Mouse (Mus musculus): ENCODE results near the gene Srebf1. TPM values are rescaled to one million over a fixed set of nuclear protein-coding genes. Genes with fewer than 3 reads are reported as not detected.

Srebf1 gene
- total and polyA plus RNA-seq, 3 experiments: 69.8 to 126 (median 120) TPM

- Histone ChIP-seq H3K4me1 (ENCODE audit: control insufficient read depth in 1 of 2, insufficient read depth in 2 of 2) (peaks cover 31 to 82% of the 10 kb centered on the region in 2 experiments), H3K9ac (ENCODE audit: insufficient read depth, low read depth) (no peak overlapping the region), H3K4me3 (replicated peaks in 1 of 3; ENCODE audit: low read depth in 2 of 3, low read length in 2 of 3, poor library complexity in 1 of 3) (no peak overlapping the region), H3K27me3 (replicated peaks) (no peaks in the 10 kb centered on the region), H3K36me3 (replicated peaks in 1 of 2; ENCODE audit: control insufficient read depth in 1 of 2, insufficient read depth in 1 of 2, low read length in 1 of 2) (peaks cover 11 to 65% of the 10 kb centered on the region in 2 experiments), H3K4me2 (ENCODE audit: insufficient read depth, low read depth, poor library complexity, severe bottlenecking) (no peak overlapping the region), H3K27ac (ENCODE audit: insufficient read depth, low read depth) (no peak overlapping the region), H3K9me3 (replicated peaks; ENCODE audit: low read length) (no peaks in the 10 kb centered on the region), H3K79me2 (replicated peaks; ENCODE audit: control insufficient read depth, extremely low read depth, insufficient read depth, poor library complexity, severe bottlenecking) (peaks cover 52% of the 10 kb centered on the region)
- dilution Hi-C loops (cut with MboI; ENCODE audit: extremely low pct_ligation_motif_present, extremely low pct_unique_long_range_greater_than_20kb, low sequenced_read_pairs) (no loop called here), in situ Hi-C loops (cut with MboI; ENCODE audit: low pct_ligation_motif_present, low pct_unique_long_range_greater_than_20kb, low sequenced_read_pairs) (no loop called here)
- TF ChIP-seq ETS1 (conservative IDR thresholded peaks at IDR 0.05; ENCODE audit: low read depth, low read length): no peak
- TF ChIP-seq CHD2 (IDR thresholded peaks at IDR 0.05; ENCODE audit: low read length): no peak
- TF ChIP-seq UBTF (IDR thresholded peaks at IDR 0.05; ENCODE audit: low read depth, low read length): no peak
- TF ChIP-seq NELFE (IDR thresholded peaks at IDR 0.05; ENCODE audit: low read depth, low read length): no peak
- TF ChIP-seq BHLHE40 (IDR thresholded peaks at IDR 0.05; ENCODE audit: low read depth, low read length): no peak
- TF ChIP-seq MAFK (IDR thresholded peaks at IDR 0.05; ENCODE audit: insufficient replicate concordance, low read length): no peak
- no peak for TF ChIP-seq SIN3A (IDR thresholded peaks at IDR 0.05; ENCODE audit: low read length)
- no peak for TF ChIP-seq GABPA (IDR thresholded peaks at IDR 0.05; ENCODE audit: insufficient replicate concordance, low read depth, low read length)
- TF ChIP-seq POLR2AphosphoS2 (IDR thresholded peaks at IDR 0.05; ENCODE audit: low read depth, low read length): no peak
- TF ChIP-seq NRF1 (IDR thresholded peaks at IDR 0.05; ENCODE audit: low read depth, low read length): no peak
- no peak for TF ChIP-seq MAX (IDR thresholded peaks at IDR 0.05; ENCODE audit: low read length)
- DNase-seq (ENCODE audit: extremely low read depth): no peak
Measured at GRCm38 (mm10) chr11:60211761-60212160, 10.6 kb downstream of the Srebf1 start.

- H3K4me2 ChIP-seq (ENCODE audit: insufficient read depth, low read depth, poor library complexity, severe bottlenecking): peak overlapping the region; percentile 70
- dilution Hi-C loops (cut with MboI; ENCODE audit: extremely low pct_ligation_motif_present, extremely low pct_unique_long_range_greater_than_20kb, low sequenced_read_pairs): no loop called here
- in situ Hi-C loops (cut with MboI; ENCODE audit: low pct_ligation_motif_present, low pct_unique_long_range_greater_than_20kb, low sequenced_read_pairs): no loop called here
- peaks cover 53% of the 10 kb centered on the region for H3K79me2 ChIP-seq (replicated peaks; ENCODE audit: control insufficient read depth, extremely low read depth, insufficient read depth, poor library complexity, severe bottlenecking)
- peak; percentile 26; the same call in 1 of the 2 replicates for TF ChIP-seq MXI1 (IDR thresholded peaks at IDR 0.05; ENCODE audit: low read depth, low read length)
- no peak for TF ChIP-seq MYC (IDR thresholded peaks at IDR 0.05; ENCODE audit: low read depth, low read length)
- peaks cover 17 to 65% of the 10 kb centered on the region in 2 experiments for H3K36me3 ChIP-seq (replicated peaks in 1 of 2; ENCODE audit: control insufficient read depth in 1 of 2, insufficient read depth in 1 of 2, low read length in 1 of 2)
- peak overlapping the region; percentile 11; the same call in 1 of the 2 replicates for H3K27ac ChIP-seq (ENCODE audit: insufficient read depth, low read depth)
- H3K9ac ChIP-seq (ENCODE audit: insufficient read depth, low read depth): peak overlapping the region; percentile 75
- DNase-seq (ENCODE audit: extremely low read depth): no peak
- H3K4me1 ChIP-seq (ENCODE audit: control insufficient read depth in 1 of 2, insufficient read depth in 2 of 2): peaks cover 31 to 76% of the 10 kb centered on the region in 2 experiments
- H3K4me3 ChIP-seq (replicated peaks in 1 of 3; ENCODE audit: low read depth in 2 of 3, low read length in 2 of 3, poor library complexity in 1 of 3): peak overlapping the region in 1 of 3 experiments; percentile 1
- H3K27me3 ChIP-seq (replicated peaks): no peaks in the 10 kb centered on the region
- H3K9me3 ChIP-seq (replicated peaks; ENCODE audit: low read length): no peaks in the 10 kb centered on the region
Measured at GRCm38 (mm10) chr11:60211152-60211551, 11.2 kb downstream of the Srebf1 start.

- peak overlapping the region; percentile 57 for H3K27ac ChIP-seq (ENCODE audit: insufficient read depth, low read depth)
- peak overlapping the region; percentile 87 for H3K9ac ChIP-seq (ENCODE audit: insufficient read depth, low read depth)
- peaks cover 28 to 68% of the 10 kb centered on the region in 2 experiments for H3K4me1 ChIP-seq (ENCODE audit: control insufficient read depth in 1 of 2, insufficient read depth in 2 of 2)
- peaks cover 45% of the 10 kb centered on the region for H3K79me2 ChIP-seq (replicated peaks; ENCODE audit: control insufficient read depth, extremely low read depth, insufficient read depth, poor library complexity, severe bottlenecking)
- no peaks in the 10 kb centered on the region for H3K27me3 ChIP-seq (replicated peaks)
- peak overlapping the region; percentile 89 for H3K4me2 ChIP-seq (ENCODE audit: insufficient read depth, low read depth, poor library complexity, severe bottlenecking)
- peak overlapping the region; percentile 56 to 80 (median 62) for H3K4me3 ChIP-seq (replicated peaks in 1 of 3; ENCODE audit: low read depth in 2 of 3, low read length in 2 of 3, poor library complexity in 1 of 3)
- in situ Hi-C loops (cut with MboI; ENCODE audit: low pct_ligation_motif_present, low pct_unique_long_range_greater_than_20kb, low sequenced_read_pairs) (no loop called here), dilution Hi-C loops (cut with MboI; ENCODE audit: extremely low pct_ligation_motif_present, extremely low pct_unique_long_range_greater_than_20kb, low sequenced_read_pairs) (no loop called here)
- DNase-seq (ENCODE audit: extremely low read depth): peak; percentile 98
- H3K9me3 ChIP-seq (replicated peaks; ENCODE audit: low read length): no peaks in the 10 kb centered on the region
- H3K36me3 ChIP-seq (replicated peaks in 1 of 2; ENCODE audit: control insufficient read depth in 1 of 2, insufficient read depth in 1 of 2, low read length in 1 of 2): peaks cover 23 to 65% of the 10 kb centered on the region in 2 experiments
- TF ChIP-seq NELFE (IDR thresholded peaks at IDR 0.05; ENCODE audit: low read depth, low read length): peak; percentile 65
- no peak for TF ChIP-seq ZC3H11A (IDR thresholded peaks at IDR 0.05; ENCODE audit: low read depth, low read length)
- TF ChIP-seq MAX (IDR thresholded peaks at IDR 0.05; ENCODE audit: low read length): peak; percentile 84
- TF ChIP-seq KAT2A (IDR thresholded peaks at IDR 0.05; ENCODE audit: insufficient replicate concordance, low read length): 0 out of 2 replicates have a peak, but pooled peaks have one; percentile 63
- no peak for TF ChIP-seq ZNF384 (IDR thresholded peaks at IDR 0.05; ENCODE audit: low read depth, low read length)
- no peak for TF ChIP-seq JUND (conservative IDR thresholded peaks at IDR 0.05; ENCODE audit: low read depth, low read length)
- peak; percentile 76; the same call in 1 of the 2 replicates for TF ChIP-seq E2F4 (IDR thresholded peaks at IDR 0.05; ENCODE audit: insufficient replicate concordance, low read depth, low read length)
- TF ChIP-seq PAX5 (IDR thresholded peaks at IDR 0.05; ENCODE audit: low read length): no peak
- TF ChIP-seq ZKSCAN1 (IDR thresholded peaks at IDR 0.05; ENCODE audit: borderline replicate concordance, low read depth, low read length): no peak
- TF ChIP-seq ZMIZ1 (IDR thresholded peaks at IDR 0.05; ENCODE audit: low read depth, low read length): peak; percentile 67
- TF ChIP-seq POLR2AphosphoS2 (IDR thresholded peaks at IDR 0.05; ENCODE audit: low read depth, low read length): no peak
- TF ChIP-seq MAZ (IDR thresholded peaks at IDR 0.05; ENCODE audit: low read depth, low read length): no peak; the same call in 1 of the 2 replicates
- TF ChIP-seq HCFC1 (IDR thresholded peaks at IDR 0.05; ENCODE audit: low read depth, low read length): no peak; the same call in none of the 2 replicates
- no peak for TF ChIP-seq MAFK (IDR thresholded peaks at IDR 0.05; ENCODE audit: insufficient replicate concordance, low read length)
- no peak for TF ChIP-seq CHD1 (IDR thresholded peaks at IDR 0.05; ENCODE audit: low read depth, low read length)
- no peak for TF ChIP-seq USF1 (IDR thresholded peaks at IDR 0.05; ENCODE audit: low read depth, low read length)
Measured at GRCm38 (mm10) chr11:60210305-60210724, 12.1 kb downstream of the Srebf1 start.

Measured in CH12.LX (cell line).